Mouse (Mus musculus): ENCODE data around the gene 9530077C05Rik.

DNA sequence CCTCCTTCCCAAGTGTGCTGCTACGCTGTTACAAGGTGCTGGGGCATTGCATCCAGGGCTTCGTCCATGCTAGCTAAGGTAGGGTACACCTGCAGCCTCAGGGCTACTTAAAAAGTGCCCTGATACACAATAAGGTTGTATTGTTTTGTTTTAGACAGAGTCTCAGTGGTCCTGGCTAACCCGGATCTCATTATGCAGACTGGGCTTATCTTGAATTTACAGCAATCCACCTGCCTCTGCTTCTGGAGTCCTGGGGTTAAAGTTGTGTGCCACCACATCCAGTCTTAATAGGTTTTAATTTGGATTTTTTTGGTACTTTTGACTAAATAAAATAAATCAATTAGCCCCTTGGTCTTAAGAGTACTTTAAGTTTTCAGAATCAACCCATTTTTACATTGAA, 8.6 kb downstream of the 9530077C05Rik start:
- TF ChIP-seq POLR2A (IDR thresholded peaks at IDR 0.05; ENCODE audit: extremely low read depth, insufficient read depth, low read length) (no peak), CTCF (IDR thresholded peaks at IDR 0.05; ENCODE audit: low read depth, low read length) (no peak)
